ENCODE assay signal across 11 mouse cellular contexts in genomic region chr6:37602857-37603765, GRCm38 (mm10).
DNase-seq lines count a peak whose midpoint lies in the region; ATAC-seq and TF ChIP-seq lines count a peak whose summit lies in the region.
"Had no signal": no experiment of that assay in that cellular context is flagged by ENCODE, and none has a peak within 500 bp of the region (broad histone marks: within the 10 kb centered on the region; RNA-seq: fewer than 3 reads in every experiment).

No protein-coding gene starts in this region.

- ATAC-seq in liver, postnatal 0 days, result peak; percentile 57; the same call in 1 of the 2 replicates
- ATAC-seq in liver, embryonic 12.5 days, result no peak
- peak; percentile 37 for ATAC-seq in heart, embryonic 16.5 days (replicated peaks; ENCODE audit: extremely low read depth, insufficient read depth, low FRiP score)
- peak; percentile 49; the same call in 1 of the 2 replicates for ATAC-seq in stomach, postnatal 0 days (ENCODE audit: low FRiP score, low TSS enrichment)
- ATAC-seq: forebrain, postnatal 0 days had no signal

- DNase-seq in heart, adult 8-10 months (ENCODE audit: low spot score), result peak; percentile 56
- no peak for DNase-seq in heart, postnatal 4 days
- DNase-seq in liver, postnatal 0 days, result no peak
- DNase-seq in stomach, postnatal 0 days (ENCODE audit: low spot score), result no peak
- no peak for DNase-seq in left cerebral cortex, adult 9 months (ENCODE audit: low spot score in 2 of 2)
- DNase-seq in cerebellum, postnatal 36 days, result no peak
- DNase-seq: cerebellum, adult 8-10 months; forebrain, postnatal 0 days; right cerebral cortex, postnatal 25 days had no signal

- no peaks in the 10 kb centered on the region for H3K27me3 ChIP-seq in liver, postnatal 0 days (ENCODE audit: insufficient read depth, low read length)
- H3K27me3 ChIP-seq in liver, embryonic 12.5 days (replicated peaks), result no peaks in the 10 kb centered on the region
- H3K27me3 ChIP-seq in heart, embryonic 16.5 days (ENCODE audit: control insufficient read depth, insufficient read depth, low read length), result no peaks in the 10 kb centered on the region
- no peaks in the 10 kb centered on the region for H3K27me3 ChIP-seq in stomach, postnatal 0 days (ENCODE audit: control insufficient read depth, insufficient read depth, low read length)

- H3K9me3 ChIP-seq in liver, postnatal 0 days (ENCODE audit: low read length), result no peaks in the 10 kb centered on the region
- no peaks in the 10 kb centered on the region for H3K9me3 ChIP-seq in liver, embryonic 12.5 days (replicated peaks)
- H3K9me3 ChIP-seq in heart, embryonic 16.5 days (replicated peaks; ENCODE audit: control insufficient read depth, low read length), result no peaks in the 10 kb centered on the region
- no peaks in the 10 kb centered on the region for H3K9me3 ChIP-seq in stomach, postnatal 0 days (ENCODE audit: control insufficient read depth, low read length)

- peak overlapping the region; percentile 58 for H3K27ac ChIP-seq in liver, postnatal 0 days (ENCODE audit: low read depth)
- H3K27ac ChIP-seq in liver, embryonic 12.5 days, result no peak overlapping the region; the same call in 1 of the 2 replicates
- H3K27ac ChIP-seq in heart, embryonic 16.5 days (ENCODE audit: low read length), result peak overlapping the region; percentile 71
- H3K27ac ChIP-seq in stomach, postnatal 0 days (replicated peaks), result peak overlapping the region; percentile 81

- no peaks in the 10 kb centered on the region for H3K36me3 ChIP-seq in liver, postnatal 0 days (replicated peaks; ENCODE audit: insufficient read depth, low read length)
- no peaks in the 10 kb centered on the region for H3K36me3 ChIP-seq in liver, embryonic 12.5 days
- no peaks in the 10 kb centered on the region for H3K36me3 ChIP-seq in heart, embryonic 16.5 days (ENCODE audit: control insufficient read depth, insufficient read depth)
- H3K36me3 ChIP-seq in stomach, postnatal 0 days (ENCODE audit: control insufficient read depth, insufficient read depth, low read length), result no peaks in the 10 kb centered on the region

- no peak overlapping the region for H3K4me3 ChIP-seq in liver, postnatal 0 days (ENCODE audit: low read depth, low read length)
- H3K4me3 ChIP-seq in liver, embryonic 12.5 days, result no peak overlapping the region
- no peak overlapping the region for H3K4me3 ChIP-seq in heart, embryonic 16.5 days (ENCODE audit: low read length)
- H3K4me3 ChIP-seq in stomach, postnatal 0 days (ENCODE audit: low read depth, low read length), result no peak overlapping the region

- 37% methylated on average over 9 of the region's 9 CpGs for WGBS in liver, postnatal 0 days (ENCODE audit: insufficient replicate concordance)
- WGBS in liver, embryonic 12.5 days (ENCODE audit: insufficient replicate concordance), result 50% methylated on average over 9 of the region's 9 CpGs
- 46% methylated on average over 9 of the region's 9 CpGs for WGBS in heart, embryonic 16.5 days
- WGBS in stomach, postnatal 0 days, result 37% methylated on average over 9 of the region's 9 CpGs

- H3K9ac ChIP-seq in liver, postnatal 0 days (replicated peaks), result no peak overlapping the region
- no peak overlapping the region for H3K9ac ChIP-seq in liver, embryonic 12.5 days
- H3K9ac ChIP-seq in heart, embryonic 16.5 days (ENCODE audit: low read length), result no peak overlapping the region
- H3K9ac ChIP-seq in stomach, postnatal 0 days (ENCODE audit: low read length), result no peak overlapping the region
- H3K9ac ChIP-seq: forebrain, postnatal 0 days had no signal

- H3K4me2 ChIP-seq in liver, postnatal 0 days (ENCODE audit: low read depth, low read length), result no peak overlapping the region
- H3K4me2 ChIP-seq in liver, embryonic 12.5 days, result no peak overlapping the region
- no peak overlapping the region for H3K4me2 ChIP-seq in heart, embryonic 16.5 days (ENCODE audit: low read depth, low read length)
- no peak overlapping the region for H3K4me2 ChIP-seq in stomach, postnatal 0 days (replicated peaks; ENCODE audit: low read depth)

- 0 out of 2 replicates have a peak, but pooled peaks cover 5% of the 10 kb centered on the region for H3K4me1 ChIP-seq in liver, postnatal 0 days (ENCODE audit: insufficient read depth)
- peaks cover 12% of the 10 kb centered on the region; the same call in 1 of the 2 replicates for H3K4me1 ChIP-seq in liver, embryonic 12.5 days
- peaks cover 2% of the 10 kb centered on the region; the same call in 1 of the 2 replicates for H3K4me1 ChIP-seq in heart, embryonic 16.5 days (ENCODE audit: control insufficient read depth, insufficient read depth, low read length)
- H3K4me1 ChIP-seq in stomach, postnatal 0 days (replicated peaks; ENCODE audit: control insufficient read depth, insufficient read depth), result no peaks in the 10 kb centered on the region

- no peak for TF ChIP-seq EP300 in liver, postnatal 0 days (IDR thresholded peaks at IDR 0.05; ENCODE audit: low read depth)
- no peak for TF ChIP-seq EP300 in stomach, postnatal 0 days (optimal IDR thresholded peaks at IDR 0.05)

- no peak for TF ChIP-seq CTCF in liver, postnatal 0 days (IDR thresholded peaks at IDR 0.05; ENCODE audit: low read depth)
- no peak for TF ChIP-seq CTCF in stomach, postnatal 0 days (IDR thresholded peaks at IDR 0.05; ENCODE audit: low read depth)
